Mouse (Mus musculus): ENCODE data around the gene Abcb9. TPM values are rescaled to one million over a fixed set of nuclear protein-coding genes. Genes with fewer than 3 reads are reported as not detected.
"Not testable (repeated sequence)": the region's sequence is repeated elsewhere in the genome, so short reads cannot be mapped to it uniquely, and the experiment has no call there.

The Abcb9 gene
- polyA plus RNA-seq, 1 experiment from 2014 or later, result 3.8 TPM

DNA sequence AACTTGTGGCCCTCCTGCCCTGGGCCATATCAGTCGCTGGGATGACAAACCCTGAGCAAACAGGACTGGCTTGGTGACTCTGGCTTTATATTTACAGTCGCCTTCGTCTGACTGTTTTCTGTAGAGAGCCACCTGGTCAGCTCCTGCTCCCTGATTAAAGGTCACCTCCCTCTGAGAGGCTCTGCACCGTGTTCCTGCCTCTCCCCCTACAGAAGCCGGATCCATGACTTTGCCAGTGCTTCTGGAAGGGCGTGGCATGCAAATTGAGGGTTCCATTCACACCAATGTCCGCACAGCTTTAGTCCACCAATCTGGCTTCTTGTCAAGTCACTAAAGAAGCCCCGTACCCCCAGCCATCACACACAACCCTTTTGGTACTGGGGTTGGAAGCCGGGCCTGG is 19.0 kb downstream of the Abcb9 start:
- WGBS, result 52% methylated on average over 9 of the region's 9 CpGs
- peaks cover 45% of the 10 kb centered on the region for H3K4me1 ChIP-seq

DNA sequence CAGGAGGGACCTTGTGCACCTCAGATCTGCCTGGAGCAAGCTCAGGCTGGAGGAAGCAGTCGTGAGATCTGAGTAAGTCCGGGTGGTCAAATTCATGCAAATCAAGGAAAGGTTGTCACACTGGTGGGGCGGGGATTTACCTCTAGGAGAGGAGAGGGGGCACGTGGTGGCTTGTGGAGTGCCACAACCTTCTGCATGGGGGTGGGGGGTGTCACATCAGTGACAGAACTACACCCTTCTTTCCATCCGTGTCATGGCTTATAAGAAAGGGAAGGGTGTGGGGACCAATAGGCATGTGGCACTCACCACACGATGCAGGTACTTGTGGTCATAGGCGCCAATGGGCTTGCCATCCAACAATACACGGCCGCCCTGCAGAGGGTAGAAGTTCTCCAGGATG is 19.9 kb downstream of the Abcb9 start:
- ATAC-seq (ENCODE audit: low FRiP score), result no peak
- no peaks in the 10 kb centered on the region for H3K36me3 ChIP-seq
- H3K4me1 ChIP-seq, result peaks cover 46% of the 10 kb centered on the region
- no peak overlapping the region for H3K4me3 ChIP-seq
- WGBS, result 68% methylated on average over 9 of the region's 9 CpGs
- H3K9me3 ChIP-seq (replicated peaks), result no peaks in the 10 kb centered on the region
- no peak overlapping the region for H3K4me2 ChIP-seq (replicated peaks)
- H3K27me3 ChIP-seq, result no peaks in the 10 kb centered on the region; the same call in 1 of the 2 replicates
- no peak overlapping the region for H3K9ac ChIP-seq
- no peak overlapping the region for H3K27ac ChIP-seq

More for the DNA sequence above, 19.0 kb downstream of the Abcb9 start:
- H3K9me3 ChIP-seq (replicated peaks), result no peaks in the 10 kb centered on the region
- H3K4me2 ChIP-seq (replicated peaks), result no peak overlapping the region
- no peaks in the 10 kb centered on the region; the same call in 1 of the 2 replicates for H3K27me3 ChIP-seq
- no peaks in the 10 kb centered on the region for H3K36me3 ChIP-seq
- no peak for ATAC-seq (ENCODE audit: low FRiP score)
- H3K4me3 ChIP-seq, result no peak overlapping the region
- no peak overlapping the region for H3K9ac ChIP-seq
- H3K27ac ChIP-seq, result no peak overlapping the region

DNA sequence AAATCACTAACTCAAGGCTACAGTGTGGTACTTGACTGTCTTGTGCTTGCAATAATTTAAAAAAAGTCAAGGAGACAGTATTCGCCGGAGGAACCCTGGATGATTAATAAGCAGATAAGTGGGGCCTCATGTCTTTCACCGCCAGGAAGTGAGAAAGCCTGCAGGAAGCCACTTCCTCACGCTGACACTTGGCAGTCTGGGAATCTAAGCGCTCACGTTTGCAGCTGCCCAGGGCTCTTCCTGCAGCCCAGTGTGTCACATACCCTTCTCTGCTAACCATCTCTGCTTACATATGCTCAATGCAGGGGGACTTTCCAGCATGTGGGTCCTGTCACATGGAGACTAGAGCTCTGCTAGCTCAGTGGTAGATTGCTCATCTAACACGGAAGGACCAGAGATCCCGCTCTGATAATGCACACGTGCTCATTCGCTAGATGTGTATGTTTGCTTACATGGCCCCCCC is 20.7 kb downstream of the Abcb9 start:
- Histone ChIP-seq H3K4me1 (peaks cover 45% of the 10 kb centered on the region), H3K36me3 (no peaks in the 10 kb centered on the region), H3K4me2 (replicated peaks) (no peak overlapping the region), H3K27ac (peak overlapping the region; percentile 7; the same call in 1 of the 2 replicates), H3K27me3 (no peaks in the 10 kb centered on the region; the same call in 1 of the 2 replicates), H3K9ac (0 out of 2 replicates have a peak overlapping the region, but pooled peaks have one; percentile 27), H3K9me3 (replicated peaks) (no peaks in the 10 kb centered on the region), H3K4me3 (no peak overlapping the region)
- 59% methylated on average over 10 of the region's 10 CpGs for WGBS
- ATAC-seq (ENCODE audit: low FRiP score), result no peak

DNA sequence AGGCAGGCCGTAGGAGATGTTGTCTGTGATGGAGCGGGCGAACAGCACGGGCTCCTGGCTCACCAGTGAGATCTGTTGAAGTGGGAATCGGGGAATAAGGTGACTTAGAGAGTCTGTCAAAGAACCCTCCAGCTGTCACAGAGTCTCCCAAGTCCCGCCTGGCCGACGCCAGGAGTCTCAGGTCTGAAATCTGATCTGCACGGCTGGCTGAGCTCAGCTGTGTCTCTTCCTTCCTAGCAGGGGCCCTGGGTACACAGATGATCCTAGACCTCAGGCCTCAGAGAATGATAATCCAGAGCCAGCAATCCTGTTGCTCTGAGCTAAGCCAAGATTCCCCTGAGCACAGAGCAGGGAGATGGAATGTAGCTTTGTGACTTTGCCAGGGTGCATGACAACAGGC is 21.9 kb downstream of the Abcb9 start:
- H3K4me1 ChIP-seq, result peaks cover 33% of the 10 kb centered on the region
- no peak overlapping the region for H3K9ac ChIP-seq
- H3K27me3 ChIP-seq, result no peaks in the 10 kb centered on the region; the same call in 1 of the 2 replicates
- no peak for ATAC-seq (ENCODE audit: low FRiP score)
- no peaks in the 10 kb centered on the region for H3K9me3 ChIP-seq (replicated peaks)
- H3K4me3 ChIP-seq, result no peak overlapping the region
- H3K27ac ChIP-seq, result no peak overlapping the region
- no peak overlapping the region for H3K4me2 ChIP-seq (replicated peaks)
- H3K36me3 ChIP-seq, result no peaks in the 10 kb centered on the region
- WGBS, result 43% methylated on average over 9 of the region's 9 CpGs

DNA sequence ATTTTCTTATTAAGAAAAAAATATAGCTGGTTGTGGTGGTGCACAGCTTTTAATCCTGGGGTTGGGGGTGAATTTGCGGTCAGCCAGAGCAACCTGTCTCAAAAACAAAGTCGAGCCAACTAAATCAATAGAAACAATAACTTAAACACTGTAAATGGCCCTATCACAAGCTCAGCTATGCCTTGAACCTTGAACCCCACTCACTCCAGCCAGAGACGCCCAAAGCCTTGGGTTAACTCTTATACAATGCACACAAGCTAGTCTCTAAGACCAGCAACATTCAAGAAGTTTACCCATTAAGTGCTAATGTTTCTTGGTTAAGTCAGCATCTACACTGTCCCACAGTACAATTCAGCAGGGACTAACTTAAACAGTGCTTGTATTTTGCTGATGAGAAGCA is 25.9 kb downstream of the Abcb9 start:
- H3K9me3 ChIP-seq (replicated peaks), result no peaks in the 10 kb centered on the region
- H3K27me3 ChIP-seq, result no peaks in the 10 kb centered on the region
- no peak overlapping the region for H3K4me3 ChIP-seq
- H3K36me3 ChIP-seq, result no peaks in the 10 kb centered on the region
- 83% methylated on average over 3 of the region's 3 CpGs for WGBS
- no peak for ATAC-seq (ENCODE audit: low FRiP score)
- H3K4me2 ChIP-seq (replicated peaks), result no peak overlapping the region
- peaks cover 16% of the 10 kb centered on the region for H3K4me1 ChIP-seq
- no peak overlapping the region for H3K9ac ChIP-seq
- no peak overlapping the region for H3K27ac ChIP-seq

DNA sequence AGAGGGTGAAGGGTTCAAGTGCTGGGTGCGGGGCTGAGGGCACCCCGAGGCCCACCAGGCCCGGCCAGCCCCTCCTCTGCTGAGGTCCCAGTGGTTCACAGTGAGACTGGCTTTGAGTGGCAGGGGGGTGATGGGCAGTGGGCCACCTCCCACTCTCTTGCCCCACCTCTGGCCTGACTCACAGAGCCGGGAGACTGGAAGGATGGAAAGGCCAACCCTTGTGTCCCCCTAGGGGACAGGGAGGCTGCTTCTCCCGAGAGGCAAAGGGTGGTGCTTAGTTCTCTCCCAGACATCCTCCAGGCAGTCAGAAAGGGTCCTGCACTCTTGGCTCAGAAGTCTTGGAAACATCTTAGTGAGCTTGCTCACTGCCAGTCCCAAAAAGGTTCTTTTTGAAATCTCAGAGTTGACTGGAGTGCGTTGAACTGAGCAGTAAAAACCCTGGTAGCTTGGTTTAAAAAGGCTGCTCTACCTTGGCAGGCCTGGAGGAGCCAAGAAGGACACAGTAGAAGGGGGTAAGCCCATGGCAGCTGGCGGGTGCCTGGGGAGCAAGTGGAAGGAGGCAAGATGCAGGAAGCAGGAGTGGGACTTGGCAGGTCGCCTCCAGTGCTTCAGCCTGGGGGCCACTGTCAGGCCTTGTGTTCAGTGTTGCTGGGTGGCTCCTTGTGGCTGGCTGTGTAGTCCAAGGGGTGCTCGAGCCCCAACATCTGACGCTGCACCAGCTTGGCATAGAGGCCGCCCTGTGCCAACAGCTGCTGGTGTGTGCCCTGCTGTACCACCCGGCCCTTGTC is 33.4 kb downstream of the Abcb9 start:
- WGBS, result 72% methylated on average over 12 of the region's 12 CpGs
- Histone ChIP-seq H3K4me3 (no peak overlapping the region), H3K27ac (no peak overlapping the region), H3K9me3 (replicated peaks) (no peaks in the 10 kb centered on the region), H3K9ac (no peak overlapping the region), H3K27me3 (no peaks in the 10 kb centered on the region), H3K4me1 (peaks cover 3% of the 10 kb centered on the region; the same call in 1 of the 2 replicates), H3K36me3 (no peaks in the 10 kb centered on the region), H3K4me2 (replicated peaks) (no peak overlapping the region)
- no peak for ATAC-seq (ENCODE audit: low FRiP score)

DNA sequence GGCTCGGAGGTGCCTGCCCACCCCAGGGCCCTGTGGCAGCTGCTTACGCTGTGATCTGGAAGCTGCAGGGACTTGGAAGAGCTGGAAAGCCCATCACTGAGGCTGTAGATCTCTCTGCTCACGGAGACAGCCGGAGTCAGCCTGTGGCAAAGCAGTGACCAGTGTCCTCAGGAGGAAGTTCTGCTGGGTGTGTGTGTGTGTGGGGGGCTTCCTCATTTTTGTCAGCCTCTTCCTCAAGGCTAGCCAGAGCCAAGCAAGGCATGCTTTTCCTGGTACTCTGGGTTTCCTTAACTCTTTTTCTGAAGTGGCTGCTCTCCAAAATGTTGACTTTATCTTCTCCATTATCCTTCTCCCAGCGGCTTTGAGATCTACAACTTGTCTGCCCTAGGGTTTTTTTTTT is 35.9 kb downstream of the Abcb9 start:
- Histone ChIP-seq H3K9ac (no peak overlapping the region), H3K27me3 (no peaks in the 10 kb centered on the region), H3K4me3 (no peak overlapping the region), H3K36me3 (no peaks in the 10 kb centered on the region), H3K4me2 (replicated peaks) (no peak overlapping the region), H3K27ac (no peak overlapping the region), H3K4me1 (peaks cover 3% of the 10 kb centered on the region; the same call in 1 of the 2 replicates), H3K9me3 (replicated peaks) (no peaks in the 10 kb centered on the region)
- 73% methylated on average over 5 of the region's 5 CpGs for WGBS
- no peak for ATAC-seq (ENCODE audit: low FRiP score)

DNA sequence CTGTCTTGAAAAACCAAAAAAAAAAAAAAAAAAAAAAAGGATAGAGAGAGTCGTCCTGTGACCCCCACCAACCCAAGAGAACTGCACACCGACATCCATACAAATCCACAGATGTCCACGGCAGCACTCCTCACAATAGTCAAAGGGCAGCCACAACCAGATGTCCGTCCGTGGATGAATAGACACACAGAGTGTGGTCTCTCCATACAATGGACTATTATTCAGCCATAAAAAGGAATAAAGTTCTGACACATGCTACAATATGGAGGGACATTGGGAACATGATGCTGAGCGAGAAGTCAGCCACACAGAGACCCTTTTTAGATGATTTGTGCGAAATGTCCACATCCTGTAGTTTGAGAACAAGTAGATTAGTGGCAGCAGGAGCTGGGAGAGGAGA is 36.8 kb downstream of the Abcb9 start:
- Histone ChIP-seq H3K9me3 (replicated peaks) (no peaks in the 10 kb centered on the region), H3K9ac (no peak overlapping the region), H3K4me3 (no peak overlapping the region), H3K4me2 (replicated peaks) (no peak overlapping the region), H3K27me3 (no peaks in the 10 kb centered on the region), H3K4me1 (peaks cover 3% of the 10 kb centered on the region; the same call in 1 of the 2 replicates), H3K27ac (no peak overlapping the region), H3K36me3 (no peaks in the 10 kb centered on the region)
- no peak for ATAC-seq (ENCODE audit: low FRiP score)
- 65% methylated on average over 7 of the region's 7 CpGs for WGBS

DNA sequence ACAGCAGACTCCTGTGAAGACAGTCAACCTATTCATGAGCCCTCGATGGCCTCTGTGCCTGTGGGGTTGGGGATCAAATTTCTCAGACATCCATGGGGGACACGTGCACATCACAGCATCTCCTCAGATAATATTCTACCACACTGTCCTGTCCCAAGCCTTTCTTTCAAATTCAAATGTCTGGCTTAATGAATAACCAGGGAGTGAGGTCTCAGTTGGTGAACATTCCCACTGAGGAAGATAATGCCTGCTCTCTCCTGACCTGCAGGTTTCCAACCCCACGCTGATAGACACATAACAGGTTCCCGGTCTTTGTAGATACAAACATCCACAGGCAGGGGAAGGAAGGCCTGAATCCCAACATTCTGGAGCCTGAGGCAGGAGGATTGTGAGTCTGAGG is 38.6 kb downstream of the Abcb9 start:
- Histone ChIP-seq H3K4me1 (peaks cover 3% of the 10 kb centered on the region; the same call in 1 of the 2 replicates), H3K9me3 (replicated peaks) (no peaks in the 10 kb centered on the region), H3K4me3 (no peak overlapping the region), H3K27me3 (no peaks in the 10 kb centered on the region), H3K27ac (no peak overlapping the region), H3K36me3 (no peaks in the 10 kb centered on the region), H3K4me2 (replicated peaks) (no peak overlapping the region), H3K9ac (no peak overlapping the region)
- WGBS, result 15% methylated on average over 4 of the region's 4 CpGs
- ATAC-seq (ENCODE audit: low FRiP score), result no peak

DNA sequence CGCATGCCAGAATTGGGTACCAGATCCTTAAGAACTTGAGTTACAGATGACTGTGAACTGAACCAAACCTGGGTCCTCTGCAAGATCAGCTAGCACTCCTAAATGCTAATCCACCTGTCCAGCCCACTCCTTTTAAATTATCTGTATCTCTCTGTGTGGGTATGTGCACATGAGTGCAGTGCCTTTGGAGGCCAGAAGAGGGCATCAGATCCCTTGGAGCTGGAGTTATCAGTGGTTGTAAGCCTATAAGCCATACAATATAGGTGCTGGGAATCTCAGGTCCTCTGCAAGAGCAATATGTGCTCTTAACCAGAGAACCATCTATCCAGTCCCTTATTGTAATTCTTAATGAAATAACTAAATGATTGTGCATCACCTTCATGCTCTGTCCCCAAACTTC is 39.4 kb downstream of the Abcb9 start:
- H3K9ac ChIP-seq, result no peak overlapping the region
- no peaks in the 10 kb centered on the region for H3K36me3 ChIP-seq
- H3K4me3 ChIP-seq, result no peak overlapping the region
- H3K9me3 ChIP-seq (replicated peaks), result no peaks in the 10 kb centered on the region
- H3K27me3 ChIP-seq, result no peaks in the 10 kb centered on the region
- no peak for ATAC-seq (ENCODE audit: low FRiP score)
- H3K27ac ChIP-seq, result no peak overlapping the region
- 100% methylated on average over 1 of the region's 1 CpGs for WGBS
- no peak overlapping the region for H3K4me2 ChIP-seq (replicated peaks)
- H3K4me1 ChIP-seq, result no peaks in the 10 kb centered on the region

DNA sequence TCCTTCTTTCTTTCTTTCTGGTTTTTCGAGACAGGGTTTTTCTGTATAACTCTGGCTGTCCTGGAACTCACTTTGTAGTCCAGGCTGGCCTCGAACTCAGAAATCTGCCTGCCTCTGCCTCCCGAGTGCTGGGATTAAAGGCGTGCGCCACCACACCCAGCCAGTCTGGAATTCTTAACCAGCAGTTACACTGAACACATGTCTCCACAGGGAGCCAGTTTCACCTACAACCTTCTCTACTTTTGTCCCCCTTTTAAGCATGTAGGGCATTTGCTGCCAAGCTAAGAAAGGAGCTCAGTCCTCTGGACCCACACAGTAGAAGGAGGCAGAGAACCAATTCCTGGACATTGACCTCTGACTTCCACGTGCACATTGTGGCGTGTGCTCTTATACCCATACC is 43.0 kb downstream of the Abcb9 start:
- not testable (repeated sequence) for ATAC-seq (ENCODE audit: low FRiP score); H3K9me3 ChIP-seq (replicated peaks); H3K36me3 ChIP-seq; H3K9ac ChIP-seq; H3K27me3 ChIP-seq; H3K4me2 ChIP-seq (replicated peaks); H3K4me3 ChIP-seq; H3K27ac ChIP-seq
- 95% methylated on average over 7 of the region's 7 CpGs for WGBS
- peaks cover 16% of the 10 kb centered on the region for H3K4me1 ChIP-seq

DNA sequence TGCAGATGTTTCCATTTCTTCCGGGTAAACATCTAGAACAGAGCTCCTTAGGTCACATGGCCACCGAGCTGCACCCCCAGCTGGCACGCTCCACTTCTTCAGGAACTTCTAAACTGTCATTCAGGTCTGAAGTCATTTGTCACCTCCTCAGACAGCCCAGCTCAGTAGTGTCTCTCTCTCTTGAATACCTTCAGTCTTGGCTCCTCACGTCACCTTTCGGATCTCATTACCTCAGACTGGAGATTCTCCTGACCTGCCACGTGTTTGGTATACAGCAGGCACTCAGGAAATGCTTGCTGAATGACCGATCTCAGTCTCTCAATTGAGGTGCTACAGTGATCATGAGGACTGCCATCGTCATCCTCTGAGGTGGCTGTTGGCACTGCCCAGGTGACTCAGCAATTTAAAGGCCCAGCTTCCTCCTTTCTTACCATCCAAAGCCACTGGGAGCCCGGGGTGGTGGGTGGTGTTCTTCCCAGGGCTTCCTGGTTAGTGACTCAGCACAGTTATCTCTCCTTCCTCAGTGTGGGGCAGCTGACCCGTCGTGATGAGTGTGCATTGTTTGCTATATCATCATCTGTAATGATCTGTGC is 43.6 kb downstream of the Abcb9 start:
- Histone ChIP-seq H3K4me2 (replicated peaks) (no peak overlapping the region), H3K9me3 (replicated peaks) (no peaks in the 10 kb centered on the region), H3K9ac (no peak overlapping the region), H3K36me3 (no peaks in the 10 kb centered on the region), H3K4me1 (peaks cover 16% of the 10 kb centered on the region), H3K4me3 (no peak overlapping the region), H3K27ac (no peak overlapping the region), H3K27me3 (no peaks in the 10 kb centered on the region)
- no peak for ATAC-seq (ENCODE audit: low FRiP score)
- 85% methylated on average over 11 of the region's 11 CpGs for WGBS

All from hindbrain, embryonic 12.5 days (tissue).